Mouse (Mus musculus): ENCODE measurements at regions not wholly inside any gene's neighbourhood (a gene's known extent, or its start where the extent isn't known, plus 50 kb on each side); places are given as distances from the start of the nearest gene placed in this dataset.

- Histone ChIP-seq H3K4me1 (ENCODE audit: control insufficient read depth, insufficient read depth, low read length) (no peaks in the 10 kb centered on the region), H3K27me3 (ENCODE audit: control insufficient read depth, insufficient read depth, low read length) (no peaks in the 10 kb centered on the region), H3K9ac (replicated peaks; ENCODE audit: low read depth, low read length) (no peak overlapping the region), H3K9me3 (ENCODE audit: control insufficient read depth, low read depth, low read length) (no peaks in the 10 kb centered on the region), H3K4me2 (replicated peaks; ENCODE audit: low read depth, low read length) (no peak overlapping the region), H3K36me3 (ENCODE audit: control insufficient read depth, insufficient read depth, low read length) (no peaks in the 10 kb centered on the region), H3K4me3 (ENCODE audit: low read depth, low read length) (no peak overlapping the region), H3K27ac (ENCODE audit: low read length) (no peak overlapping the region)
- ATAC-seq (ENCODE audit: insufficient number of reproducible peaks, insufficient read depth, low FRiP score, low read depth) = no peak
- WGBS = 35% methylated on average over 5 of the region's 5 CpGs
Observed at GRCm38 (mm10) chr11:31753711-31754161, 82.1 kb upstream of the Bod1 start.

GRCm38 (mm10) chr11:31754416-31754815 lies 82.7 kb upstream of the Bod1 start:
- H3K27me3 ChIP-seq (ENCODE audit: control insufficient read depth, insufficient read depth, low read length) = no peaks in the 10 kb centered on the region
- H3K36me3 ChIP-seq (ENCODE audit: control insufficient read depth, insufficient read depth, low read length) = no peaks in the 10 kb centered on the region
- no peaks in the 10 kb centered on the region for H3K4me1 ChIP-seq (ENCODE audit: control insufficient read depth, insufficient read depth, low read length)
- H3K4me3 ChIP-seq (ENCODE audit: low read depth, low read length) = no peak overlapping the region
- WGBS = 52% methylated on average over 4 of the region's 4 CpGs
- H3K9ac ChIP-seq (replicated peaks; ENCODE audit: low read depth, low read length) = no peak overlapping the region
- H3K27ac ChIP-seq (ENCODE audit: low read length) = no peak overlapping the region
- H3K4me2 ChIP-seq (replicated peaks; ENCODE audit: low read depth, low read length) = no peak overlapping the region
- no peak for ATAC-seq (ENCODE audit: insufficient number of reproducible peaks, insufficient read depth, low FRiP score, low read depth)
- no peaks in the 10 kb centered on the region for H3K9me3 ChIP-seq (ENCODE audit: control insufficient read depth, low read depth, low read length)

- H3K4me1 ChIP-seq (ENCODE audit: control insufficient read depth, insufficient read depth, low read length) = no peaks in the 10 kb centered on the region
- 32% methylated on average over 3 of the region's 3 CpGs for WGBS
Observed at GRCm38 (mm10) chr11:31755858-31756257, 84.2 kb upstream of the Bod1 start.

GRCm38 (mm10) chr11:31756355-31757145 lies 84.9 kb upstream of the Bod1 start:
- H3K9ac ChIP-seq (replicated peaks; ENCODE audit: low read depth, low read length) = no peak overlapping the region
- WGBS = 78% methylated on average over 10 of the region's 10 CpGs
- 0 out of 2 replicates have a peak, but pooled peaks have one; percentile 38 for ATAC-seq (ENCODE audit: insufficient number of reproducible peaks, insufficient read depth, low FRiP score, low read depth)
- no peaks in the 10 kb centered on the region for H3K9me3 ChIP-seq (ENCODE audit: control insufficient read depth, low read depth, low read length)
- H3K27ac ChIP-seq (ENCODE audit: low read length) = no peak overlapping the region
- H3K4me3 ChIP-seq (ENCODE audit: low read depth, low read length) = no peak overlapping the region
- no peaks in the 10 kb centered on the region for H3K4me1 ChIP-seq (ENCODE audit: control insufficient read depth, insufficient read depth, low read length)
- no peaks in the 10 kb centered on the region for H3K36me3 ChIP-seq (ENCODE audit: control insufficient read depth, insufficient read depth, low read length)
- H3K27me3 ChIP-seq (ENCODE audit: control insufficient read depth, insufficient read depth, low read length) = no peaks in the 10 kb centered on the region
- H3K4me2 ChIP-seq (replicated peaks; ENCODE audit: low read depth, low read length) = no peak overlapping the region

More at GRCm38 (mm10) chr11:31755858-31756257, 84.2 kb upstream of the Bod1 start:
- H3K36me3 ChIP-seq (ENCODE audit: control insufficient read depth, insufficient read depth, low read length) = no peaks in the 10 kb centered on the region
- no peaks in the 10 kb centered on the region for H3K9me3 ChIP-seq (ENCODE audit: control insufficient read depth, low read depth, low read length)
- H3K27ac ChIP-seq (ENCODE audit: low read length) = no peak overlapping the region
- no peak; the same call in 1 of the 2 replicates for ATAC-seq (ENCODE audit: insufficient number of reproducible peaks, insufficient read depth, low FRiP score, low read depth)
- no peak overlapping the region for H3K9ac ChIP-seq (replicated peaks; ENCODE audit: low read depth, low read length)
- H3K4me2 ChIP-seq (replicated peaks; ENCODE audit: low read depth, low read length) = no peak overlapping the region
- no peaks in the 10 kb centered on the region for H3K27me3 ChIP-seq (ENCODE audit: control insufficient read depth, insufficient read depth, low read length)
- no peak overlapping the region for H3K4me3 ChIP-seq (ENCODE audit: low read depth, low read length)

GRCm38 (mm10) chr11:31759868-31760765 lies 88.4 kb upstream of the Bod1 start:
- ATAC-seq (ENCODE audit: insufficient number of reproducible peaks, insufficient read depth, low FRiP score, low read depth) = no peak
- H3K27ac ChIP-seq (ENCODE audit: low read length) = no peak overlapping the region
- 61% methylated on average over 9 of the region's 9 CpGs for WGBS

GRCm38 (mm10) chr11:31763856-31764255 lies 92.2 kb upstream of the Bod1 start:
- Histone ChIP-seq H3K36me3 (ENCODE audit: control insufficient read depth, insufficient read depth, low read length) (no peaks in the 10 kb centered on the region), H3K4me1 (ENCODE audit: control insufficient read depth, insufficient read depth, low read length) (no peaks in the 10 kb centered on the region), H3K4me2 (replicated peaks; ENCODE audit: low read depth, low read length) (no peak overlapping the region), H3K27ac (ENCODE audit: low read length) (no peak overlapping the region), H3K27me3 (ENCODE audit: control insufficient read depth, insufficient read depth, low read length) (no peaks in the 10 kb centered on the region), H3K9ac (replicated peaks; ENCODE audit: low read depth, low read length) (no peak overlapping the region), H3K4me3 (ENCODE audit: low read depth, low read length) (no peak overlapping the region), H3K9me3 (ENCODE audit: control insufficient read depth, low read depth, low read length) (no peaks in the 10 kb centered on the region)
- ATAC-seq (ENCODE audit: insufficient number of reproducible peaks, insufficient read depth, low FRiP score, low read depth) = no peak
- 79% methylated on average over 3 of the region's 3 CpGs for WGBS

More at GRCm38 (mm10) chr11:31759868-31760765, 88.4 kb upstream of the Bod1 start:
- Histone ChIP-seq H3K9ac (replicated peaks; ENCODE audit: low read depth, low read length) (no peak overlapping the region), H3K27me3 (ENCODE audit: control insufficient read depth, insufficient read depth, low read length) (no peaks in the 10 kb centered on the region), H3K4me2 (replicated peaks; ENCODE audit: low read depth, low read length) (no peak overlapping the region), H3K36me3 (ENCODE audit: control insufficient read depth, insufficient read depth, low read length) (no peaks in the 10 kb centered on the region), H3K4me1 (ENCODE audit: control insufficient read depth, insufficient read depth, low read length) (no peaks in the 10 kb centered on the region), H3K9me3 (ENCODE audit: control insufficient read depth, low read depth, low read length) (no peaks in the 10 kb centered on the region), H3K4me3 (ENCODE audit: low read depth, low read length) (no peak overlapping the region)

GRCm38 (mm10) chr11:31766296-31766695 lies 94.6 kb upstream of the Bod1 start:
- no peak overlapping the region for H3K4me3 ChIP-seq (ENCODE audit: low read depth, low read length)
- no peak overlapping the region for H3K4me2 ChIP-seq (replicated peaks; ENCODE audit: low read depth, low read length)
- no peaks in the 10 kb centered on the region for H3K9me3 ChIP-seq (ENCODE audit: control insufficient read depth, low read depth, low read length)
- no peaks in the 10 kb centered on the region for H3K36me3 ChIP-seq (ENCODE audit: control insufficient read depth, insufficient read depth, low read length)
- H3K27ac ChIP-seq (ENCODE audit: low read length) = no peak overlapping the region
- H3K27me3 ChIP-seq (ENCODE audit: control insufficient read depth, insufficient read depth, low read length) = no peaks in the 10 kb centered on the region
- ATAC-seq (ENCODE audit: insufficient number of reproducible peaks, insufficient read depth, low FRiP score, low read depth) = no peak
- no peaks in the 10 kb centered on the region for H3K4me1 ChIP-seq (ENCODE audit: control insufficient read depth, insufficient read depth, low read length)
- 80% methylated on average over 5 of the region's 5 CpGs for WGBS
- H3K9ac ChIP-seq (replicated peaks; ENCODE audit: low read depth, low read length) = no peak overlapping the region

GRCm38 (mm10) chr11:31767727-31768495 lies 96.2 kb upstream of the Bod1 start:
- H3K9me3 ChIP-seq (ENCODE audit: control insufficient read depth, low read depth, low read length) = no peaks in the 10 kb centered on the region
- 58% methylated on average over 10 of the region's 10 CpGs for WGBS
- no peaks in the 10 kb centered on the region for H3K36me3 ChIP-seq (ENCODE audit: control insufficient read depth, insufficient read depth, low read length)
- no peak for ATAC-seq (ENCODE audit: insufficient number of reproducible peaks, insufficient read depth, low FRiP score, low read depth)
- no peak overlapping the region for H3K27ac ChIP-seq (ENCODE audit: low read length)
- no peak overlapping the region for H3K4me2 ChIP-seq (replicated peaks; ENCODE audit: low read depth, low read length)
- no peaks in the 10 kb centered on the region for H3K4me1 ChIP-seq (ENCODE audit: control insufficient read depth, insufficient read depth, low read length)
- no peak overlapping the region for H3K9ac ChIP-seq (replicated peaks; ENCODE audit: low read depth, low read length)
- no peak overlapping the region for H3K4me3 ChIP-seq (ENCODE audit: low read depth, low read length)
- H3K27me3 ChIP-seq (ENCODE audit: control insufficient read depth, insufficient read depth, low read length) = no peaks in the 10 kb centered on the region
